Mouse (Mus musculus) intestine, postnatal 0 days (tissue): ENCODE results near the gene Celf2. TPM values are rescaled to one million over a fixed set of nuclear protein-coding genes. Genes with fewer than 3 reads are reported as not detected.

Experiments used
- ATAC-seq: fragments of 200-750 bp; cut with Nextera tagmentation; 2 replicates; pipeline ENCODE4 v1.8.0; 2017; ENCODE audit warnings: mild to moderate bottlenecking, moderate TSS enrichment, moderate library complexity
- H3K27ac ChIP-seq: fragments of 300-500 bp; sonication (generic); 2 replicates; pipeline ENCODE4 v1.5.1; 2014; ENCODE audit warnings: mild to moderate bottlenecking, low read depth, low read length, moderate library complexity
- H3K27me3 ChIP-seq: fragments of 300-500 bp; sonication (generic); replicated peaks from 2 replicates; pipeline ENCODE4 v1.6.1; 2014; ENCODE audit warnings: low read length, mixed read lengths; ENCODE audit not compliant: control insufficient read depth, insufficient read depth
- H3K36me3 ChIP-seq: fragments of 300-500 bp; sonication (generic); 2 replicates; pipeline ENCODE4 v1.6.1; 2014; ENCODE audit warnings: mild to moderate bottlenecking, moderate library complexity; ENCODE audit not compliant: control insufficient read depth, insufficient read depth
- H3K4me1 ChIP-seq: fragments of 300-500 bp; sonication (generic); replicated peaks from 2 replicates; pipeline ENCODE4 v1.6.1; 2014; ENCODE audit warnings: antibody characterized with exemption, low read length, mixed read lengths; ENCODE audit not compliant: control insufficient read depth, insufficient read depth
- H3K4me2 ChIP-seq: fragments of 300-500 bp; sonication (generic); replicated peaks from 2 replicates; pipeline ENCODE4 v1.6.1; 2014; ENCODE audit warnings: low read depth, mild to moderate bottlenecking, moderate library complexity
- H3K4me3 ChIP-seq: fragments of 300-500 bp; sonication (generic); 2 replicates; pipeline ENCODE4 v1.5.1; 2014; ENCODE audit warnings: low read depth, low read length
- H3K9ac ChIP-seq: fragments of 300-500 bp; sonication (generic); 2 replicates; pipeline ENCODE4 v1.6.1; 2014; ENCODE audit warnings: mild to moderate bottlenecking, low read depth, low read length
- H3K9me3 ChIP-seq: fragments of 300-500 bp; sonication (generic); 2 replicates; pipeline ENCODE4 v1.6.1; 2016; ENCODE audit warnings: mixed run types; ENCODE audit not compliant: control insufficient read depth
- CTCF ChIP-seq: sonication (generic); IDR thresholded peaks from 2 replicates; pipeline ENCODE4 v1.5.1; 2016; ENCODE audit warnings: low read depth, mild to moderate bottlenecking, control low read depth, antibody characterized with exemption, moderate library complexity
- WGBS: fragments of 180-500 bp; shearing (Covaris S2); extraction: QIAGEN DNeasy Blood & Tissue Kit; methylation state at CpG from one replicate; pipeline ENCODE4 v1.1.7; 2014; 5-methylcytosine and 5-hydroxymethylcytosine counted together
- polyA plus RNA-seq: library from polyadenylated mRNA; unstranded; fragments of >200 nt; fragmentation: Nextera tagmentation; extraction: Ambion mirVana; gene quantifications from 2 replicates; pipeline ENCODE4 v1.2.1, GENCODE M21; 2015

Celf2 gene
- polyA plus RNA-seq, 1 experiment from 2014 or later = 16.8 TPM

- H3K4me3 ChIP-seq = no peak overlapping the region
- no peak for ATAC-seq
- no peak overlapping the region for H3K4me2 ChIP-seq
- 65% methylated on average over 14 of the region's 14 CpGs for WGBS
- TF ChIP-seq CTCF = no peak
- H3K27me3 ChIP-seq = no peaks in the 10 kb centered on the region
- H3K9ac ChIP-seq = no peak overlapping the region
- no peaks in the 10 kb centered on the region for H3K9me3 ChIP-seq
- no peak overlapping the region for H3K27ac ChIP-seq
- H3K4me1 ChIP-seq = no peaks in the 10 kb centered on the region
- H3K36me3 ChIP-seq = no peaks in the 10 kb centered on the region
Observed at GRCm38 (mm10) chr2:6546462-6547138, 962.8 kb downstream of the Celf2 start.

GRCm38 (mm10) chr2:6545127-6545931 is 964.0 kb downstream of the Celf2 start:
- H3K4me1 ChIP-seq = no peaks in the 10 kb centered on the region
- H3K9me3 ChIP-seq = no peaks in the 10 kb centered on the region
- TF ChIP-seq CTCF = no peak
- H3K27ac ChIP-seq = no peak overlapping the region
- no peak overlapping the region for H3K4me3 ChIP-seq
- ATAC-seq = no peak
- 86% methylated on average over 10 of the region's 10 CpGs for WGBS
- no peaks in the 10 kb centered on the region for H3K27me3 ChIP-seq
- no peak overlapping the region for H3K4me2 ChIP-seq
- H3K36me3 ChIP-seq = no peaks in the 10 kb centered on the region
- H3K9ac ChIP-seq = no peak overlapping the region

GRCm38 (mm10) chr2:6543650-6544049 is 965.7 kb downstream of the Celf2 start:
- no peak for ATAC-seq
- Histone ChIP-seq H3K27ac (no peak overlapping the region), H3K27me3 (no peaks in the 10 kb centered on the region), H3K36me3 (no peaks in the 10 kb centered on the region), H3K4me1 (no peaks in the 10 kb centered on the region), H3K9ac (no peak overlapping the region), H3K4me3 (no peak overlapping the region), H3K9me3 (no peaks in the 10 kb centered on the region), H3K4me2 (no peak overlapping the region)
- TF ChIP-seq CTCF = no peak
- 84% methylated on average over 5 of the region's 5 CpGs for WGBS

- Histone ChIP-seq H3K4me3 (no peak overlapping the region), H3K27ac (no peak overlapping the region), H3K9ac (no peak overlapping the region), H3K4me1 (no peaks in the 10 kb centered on the region), H3K9me3 (no peaks in the 10 kb centered on the region), H3K36me3 (no peaks in the 10 kb centered on the region), H3K4me2 (no peak overlapping the region), H3K27me3 (no peaks in the 10 kb centered on the region)
- ATAC-seq = no peak
- no peak for TF ChIP-seq CTCF
- WGBS = 85% methylated on average over 12 of the region's 12 CpGs
Observed at GRCm38 (mm10) chr2:6542556-6543180, 966.7 kb downstream of the Celf2 start.

- Histone ChIP-seq H3K36me3 (no peaks in the 10 kb centered on the region), H3K4me2 (no peak overlapping the region), H3K27ac (no peak overlapping the region), H3K4me3 (no peak overlapping the region), H3K27me3 (no peaks in the 10 kb centered on the region), H3K9me3 (no peaks in the 10 kb centered on the region), H3K9ac (no peak overlapping the region), H3K4me1 (no peaks in the 10 kb centered on the region)
- WGBS = 78% methylated on average over 6 of the region's 6 CpGs
- no peak for TF ChIP-seq CTCF
- ATAC-seq = no peak
Observed at GRCm38 (mm10) chr2:6540825-6541224, 968.5 kb downstream of the Celf2 start.

GRCm38 (mm10) chr2:6540092-6540491 is 969.3 kb downstream of the Celf2 start:
- no peak for TF ChIP-seq CTCF
- Histone ChIP-seq H3K4me3 (no peak overlapping the region), H3K27me3 (no peaks in the 10 kb centered on the region), H3K36me3 (no peaks in the 10 kb centered on the region), H3K4me2 (no peak overlapping the region), H3K9ac (no peak overlapping the region), H3K9me3 (no peaks in the 10 kb centered on the region), H3K27ac (no peak overlapping the region), H3K4me1 (no peaks in the 10 kb centered on the region)
- no peak for ATAC-seq
- 69% methylated on average over 11 of the region's 11 CpGs for WGBS
